Mouse (Mus musculus) forebrain, postnatal 0 days (tissue): Measurements from ENCODE around the gene Ano6. TPM values are rescaled to one million over a fixed set of nuclear protein-coding genes. Genes with fewer than 3 reads are reported as not detected.

Experiments
- ATAC-seq: fragments of 200-750 bp; cut with Nextera tagmentation; 2 replicates; pipeline ENCODE4 v1.8.0; 2017; ENCODE audit warnings: mild to moderate bottlenecking, moderate library complexity
- DNase-seq: peaks from one replicate; pipeline ENCODE4 v3.0.0-alpha.2; 2015
- H3K27ac ChIP-seq: fragments of 300-500 bp; sonication (generic); 2 replicates; pipeline ENCODE4 v1.5.1; 2014; ENCODE audit warnings: low read depth, mild to moderate bottlenecking, antibody characterized with exemption, low read length, moderate library complexity, mixed read lengths
- H3K27me3 ChIP-seq: fragments of 300-500 bp; sonication (generic); 2 replicates; pipeline ENCODE4 v1.6.1; 2014; ENCODE audit warnings: mild to moderate bottlenecking, low read length, mixed read lengths; ENCODE audit not compliant: insufficient read depth
- H3K36me3 ChIP-seq: fragments of 300-500 bp; sonication (generic); 2 replicates; pipeline ENCODE4 v1.6.1; 2014; ENCODE audit warnings: mild to moderate bottlenecking, moderate library complexity; ENCODE audit not compliant: insufficient read depth
- H3K4me1 ChIP-seq: fragments of 300-500 bp; sonication (generic); 2 replicates; pipeline ENCODE4 v1.6.1; 2014; ENCODE audit warnings: antibody characterized with exemption; ENCODE audit not compliant: insufficient read depth
- H3K4me2 ChIP-seq: fragments of 300-500 bp; sonication (generic); 2 replicates; pipeline ENCODE4 v1.6.1; 2014; ENCODE audit warnings: low read depth, mild to moderate bottlenecking, moderate library complexity
- H3K4me3 ChIP-seq: fragments of 300-500 bp; sonication (generic); 2 replicates; pipeline ENCODE4 v1.5.1; 2014; ENCODE audit warnings: low read depth, low read length, mixed read lengths
- H3K9ac ChIP-seq: fragments of 300-500 bp; sonication (generic); 2 replicates; pipeline ENCODE4 v1.6.1; 2014; ENCODE audit warnings: mild to moderate bottlenecking
- H3K9me3 ChIP-seq: fragments of 300-500 bp; sonication (generic); 2 replicates; pipeline ENCODE4 v1.6.1; 2016; ENCODE audit warnings: low read length
- CTCF ChIP-seq: sonication (generic); IDR thresholded peaks from 2 replicates; pipeline ENCODE4 v1.5.1; 2016; ENCODE audit warnings: antibody characterized with exemption, control low read depth, low read depth
- WGBS: fragments of 180-500 bp; shearing (Covaris S2); extraction: QIAGEN DNeasy Blood & Tissue Kit; methylation state at CpG from one replicate; pipeline ENCODE4 v1.1.7; 2014; 5-methylcytosine and 5-hydroxymethylcytosine counted together
- polyA plus RNA-seq: library from polyadenylated mRNA; unstranded; fragments of >200 nt; fragmentation: Nextera tagmentation; extraction: Ambion mirVana; gene quantifications from 2 replicates; pipeline ENCODE4 v1.2.1, GENCODE M21; 2015
- total RNA-seq: library from RNA; depleted of rRNA; stranded (reverse); fragments of >200 nt; gene quantifications from 2 replicates; pipeline ENCODE4 v1.2.3, GENCODE M21; 2014

The Ano6 gene
- total and polyA plus RNA-seq, 2 experiments from 2014 or later, result 17.2 to 32.6 TPM

DNA sequence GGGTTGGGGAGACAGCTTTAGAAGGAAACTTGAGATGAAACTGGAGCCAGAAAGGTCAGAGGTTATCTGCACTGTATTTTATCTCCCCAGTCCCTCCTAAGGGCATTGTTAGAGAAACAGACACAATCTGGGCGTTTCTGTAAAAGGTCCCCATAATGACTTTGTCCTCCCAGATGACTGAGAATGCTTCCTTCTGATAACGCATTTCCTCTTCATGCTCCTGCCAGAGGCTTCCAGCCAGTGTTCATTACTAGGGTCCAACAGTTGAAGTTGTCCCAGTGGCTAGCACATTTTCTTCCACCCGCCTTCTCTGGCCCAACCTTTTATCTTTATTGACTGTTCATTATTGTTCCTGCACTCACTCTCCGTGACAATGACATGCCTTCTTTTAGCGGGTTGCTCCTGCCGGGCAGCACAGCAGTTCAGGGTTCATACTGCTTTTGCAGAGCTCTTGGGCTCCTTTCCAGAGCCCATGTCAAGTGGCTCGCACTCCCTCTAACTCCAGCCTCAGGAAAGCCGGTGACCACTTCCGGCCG lies 90.0 kb downstream of the Ano6 start:
- ATAC-seq (no peak), DNase-seq (no peak)
- Histone ChIP-seq H3K9ac (no peak overlapping the region), H3K4me1 (no peaks in the 10 kb centered on the region), H3K4me2 (no peak overlapping the region), H3K27ac (no peak overlapping the region), H3K27me3 (no peaks in the 10 kb centered on the region), H3K9me3 (no peaks in the 10 kb centered on the region), H3K4me3 (no peak overlapping the region), H3K36me3 (no peaks in the 10 kb centered on the region)
- WGBS, result 50% methylated on average over 10 of the region's 10 CpGs
- TF ChIP-seq CTCF, result no peak

DNA sequence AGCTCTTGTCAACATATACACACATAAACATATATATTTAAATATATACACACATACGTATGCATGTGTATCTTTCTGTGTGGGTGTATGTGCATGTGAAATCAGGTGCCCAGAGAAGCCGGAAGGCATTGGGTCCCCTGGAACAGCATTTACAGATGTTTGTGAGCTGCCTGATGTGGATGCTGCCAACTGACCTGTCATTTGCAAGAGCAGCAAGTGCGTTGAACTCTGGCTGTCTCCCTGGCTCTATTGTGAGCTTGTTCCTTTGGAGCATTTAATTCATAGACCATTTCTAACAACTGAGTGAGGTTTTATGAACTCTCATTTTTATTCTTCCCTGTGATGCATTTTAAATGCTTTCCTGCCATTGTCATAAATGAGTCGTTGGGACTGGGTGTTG lies 91.8 kb downstream of the Ano6 start:
- TF ChIP-seq CTCF, result no peak
- H3K4me1 ChIP-seq, result no peaks in the 10 kb centered on the region
- H3K4me2 ChIP-seq, result no peak overlapping the region
- no peaks in the 10 kb centered on the region for H3K36me3 ChIP-seq
- ATAC-seq (no peak), DNase-seq (no peak)
- H3K9ac ChIP-seq, result no peak overlapping the region
- no peaks in the 10 kb centered on the region for H3K9me3 ChIP-seq
- no peak overlapping the region for H3K27ac ChIP-seq
- H3K4me3 ChIP-seq, result no peak overlapping the region
- 94% methylated on average over 4 of the region's 4 CpGs for WGBS
- no peaks in the 10 kb centered on the region for H3K27me3 ChIP-seq

DNA sequence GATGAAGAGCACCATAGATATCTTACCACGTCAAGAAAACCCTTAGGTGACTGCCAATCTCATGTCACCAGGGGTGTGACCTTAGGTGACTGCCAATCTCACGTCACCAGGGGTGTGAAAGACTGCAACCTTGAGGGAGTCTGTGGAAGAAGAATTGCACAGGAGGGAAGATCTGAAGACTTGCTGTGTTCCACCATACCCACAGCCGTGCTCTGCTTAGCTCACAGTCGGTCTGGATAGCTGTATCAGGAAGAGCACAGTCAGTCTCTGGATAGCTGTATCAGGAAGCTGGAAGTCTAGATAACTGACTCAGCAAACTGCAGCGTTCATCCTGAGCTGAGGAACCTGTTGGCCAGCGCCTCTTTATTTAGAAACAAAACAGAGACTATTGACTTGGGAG lies 92.9 kb downstream of the Ano6 start:
- WGBS, result 83% methylated on average over 6 of the region's 6 CpGs
- no peaks in the 10 kb centered on the region for H3K4me1 ChIP-seq

DNA sequence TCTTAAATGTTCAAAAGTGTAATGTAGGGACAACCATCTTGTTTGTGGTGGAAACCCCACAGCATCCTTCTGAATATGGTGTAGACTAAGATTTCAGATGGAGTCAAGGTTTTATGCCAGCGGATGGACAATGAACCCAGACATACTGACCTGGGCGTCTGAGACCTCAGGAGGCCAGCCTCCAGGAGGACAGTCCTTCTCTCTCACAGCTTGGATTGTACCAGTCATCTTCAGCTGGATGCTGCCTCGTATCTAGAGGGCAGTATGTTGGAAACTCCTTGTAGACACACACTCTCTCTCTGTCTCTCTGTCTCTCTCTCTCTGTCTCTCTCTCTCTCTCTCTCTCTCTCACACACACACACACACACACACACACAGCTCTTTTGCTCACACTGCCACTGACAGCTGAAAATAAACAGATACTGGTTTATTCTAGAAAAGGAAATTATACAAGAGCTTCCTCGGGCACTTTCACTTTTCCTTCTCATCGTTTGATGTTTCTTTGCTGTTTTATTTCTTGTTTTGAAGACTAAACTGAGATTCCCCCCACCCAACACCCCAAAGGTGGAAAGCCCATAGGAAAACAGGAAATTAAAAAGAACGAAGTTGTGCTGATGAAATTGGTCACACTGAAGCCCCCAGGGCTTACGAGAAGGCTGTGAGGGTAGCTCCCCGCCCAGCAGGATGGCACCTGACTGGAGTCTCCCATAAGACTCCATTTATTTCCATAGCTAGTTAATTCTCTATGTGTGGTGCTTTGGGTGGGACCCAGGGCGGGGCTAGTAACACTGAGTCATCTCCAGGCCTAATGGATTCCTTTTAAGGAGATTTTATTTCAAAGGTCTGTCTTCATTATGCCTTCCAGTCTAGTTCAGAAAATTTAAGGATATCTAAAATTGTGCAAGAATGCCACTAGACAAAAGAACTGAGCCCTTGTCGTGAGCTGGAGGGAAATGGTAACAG lies 94.3 kb downstream of the Ano6 start:
- no peak for TF ChIP-seq CTCF
- Histone ChIP-seq H3K4me3 (no peak overlapping the region), H3K27ac (no peak overlapping the region), H3K27me3 (no peaks in the 10 kb centered on the region), H3K4me2 (no peak overlapping the region), H3K9me3 (no peaks in the 10 kb centered on the region; the same call in 1 of the 2 replicates), H3K36me3 (no peaks in the 10 kb centered on the region), H3K9ac (no peak overlapping the region), H3K4me1 (no peaks in the 10 kb centered on the region)
- DNase-seq, result no peak
- WGBS, result 90% methylated on average over 10 of the region's 10 CpGs
- ATAC-seq, result no peak

More for the DNA sequence above, 92.9 kb downstream of the Ano6 start:
- ATAC-seq, result no peak
- TF ChIP-seq CTCF, result no peak
- H3K27ac ChIP-seq, result no peak overlapping the region
- no peaks in the 10 kb centered on the region for H3K9me3 ChIP-seq
- H3K4me2 ChIP-seq, result no peak overlapping the region
- no peak overlapping the region for H3K4me3 ChIP-seq
- no peaks in the 10 kb centered on the region for H3K27me3 ChIP-seq
- H3K36me3 ChIP-seq, result no peaks in the 10 kb centered on the region
- no peak for DNase-seq
- no peak overlapping the region for H3K9ac ChIP-seq

DNA sequence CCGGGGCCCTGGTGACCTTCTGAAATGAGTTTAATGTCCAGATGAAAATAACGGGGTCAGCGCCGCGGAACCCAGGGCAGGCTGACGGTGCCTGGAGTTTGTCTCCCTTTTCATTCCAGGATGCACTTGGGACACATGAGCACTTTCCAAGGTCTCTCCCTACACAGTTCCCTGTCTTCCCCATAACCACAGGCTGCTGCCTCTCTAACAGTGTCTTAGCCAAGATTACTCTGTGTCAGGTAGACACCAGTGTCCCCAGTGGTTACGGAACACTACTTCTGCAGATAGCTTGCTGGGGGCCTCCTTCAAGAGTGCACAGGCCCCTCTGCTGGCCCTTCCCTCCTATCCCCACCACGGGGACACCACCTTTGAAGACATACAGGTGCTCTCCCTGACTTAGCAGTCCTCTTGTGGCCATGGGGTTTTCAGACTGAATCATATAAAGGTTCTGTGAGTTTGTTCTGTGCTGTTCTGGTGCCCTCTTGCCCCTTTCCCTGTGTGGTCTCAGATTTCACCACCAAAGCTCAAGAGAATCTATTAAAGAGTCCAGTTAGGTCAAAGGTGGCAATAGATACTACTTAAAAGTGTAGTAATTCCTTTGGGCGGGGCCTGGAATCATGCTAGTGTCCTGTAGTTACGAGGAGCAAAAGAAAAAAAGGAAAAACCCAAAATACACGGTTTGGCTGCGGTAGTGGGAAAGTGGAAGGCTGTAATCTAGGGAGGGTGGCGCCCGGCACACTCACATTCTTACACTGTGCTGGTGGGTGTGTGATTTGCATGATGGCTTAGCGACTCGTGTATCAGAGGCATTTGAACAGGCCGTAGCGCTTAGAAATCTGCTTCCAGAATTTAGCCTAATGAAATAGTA lies 95.5 kb downstream of the Ano6 start:
- ATAC-seq, result no peak
- H3K9me3 ChIP-seq, result no peaks in the 10 kb centered on the region; the same call in 1 of the 2 replicates
- H3K4me1 ChIP-seq, result no peaks in the 10 kb centered on the region
- H3K4me2 ChIP-seq, result no peak overlapping the region
- H3K4me3 ChIP-seq, result no peak overlapping the region
- DNase-seq, result no peak
- no peak overlapping the region for H3K9ac ChIP-seq
- no peak for TF ChIP-seq CTCF
- no peak overlapping the region for H3K27ac ChIP-seq
- no peaks in the 10 kb centered on the region for H3K36me3 ChIP-seq
- WGBS, result 75% methylated on average over 18 of the region's 18 CpGs
- no peaks in the 10 kb centered on the region for H3K27me3 ChIP-seq

DNA sequence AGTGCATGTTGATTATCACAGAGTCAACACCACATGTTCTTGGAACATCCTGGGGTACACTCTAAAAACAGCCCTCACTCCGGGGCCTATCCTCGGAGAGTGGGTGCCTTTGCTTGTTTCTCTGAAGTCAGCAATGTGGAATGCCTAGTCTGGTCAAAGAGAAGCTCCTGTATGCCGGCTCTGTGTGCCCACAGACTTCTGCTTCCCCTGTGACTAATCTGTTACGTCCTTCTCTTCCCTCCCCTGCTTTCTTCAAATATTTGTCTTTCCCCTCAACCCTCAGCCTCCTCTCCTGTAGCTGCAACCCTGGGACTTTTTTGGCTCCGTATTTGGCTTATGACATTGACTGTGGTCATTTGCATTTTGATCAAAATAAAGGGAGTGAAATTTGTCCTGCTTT lies 96.7 kb downstream of the Ano6 start:
- H3K9me3 ChIP-seq, result no peaks in the 10 kb centered on the region; the same call in 1 of the 2 replicates
- H3K27ac ChIP-seq, result no peak overlapping the region
- no peak for DNase-seq
- 47% methylated on average over 5 of the region's 5 CpGs for WGBS
- no peaks in the 10 kb centered on the region for H3K27me3 ChIP-seq
- no peak overlapping the region for H3K9ac ChIP-seq
- H3K36me3 ChIP-seq, result no peaks in the 10 kb centered on the region
- no peak for ATAC-seq
- no peaks in the 10 kb centered on the region for H3K4me1 ChIP-seq
- TF ChIP-seq CTCF, result no peak
- no peak overlapping the region for H3K4me3 ChIP-seq
- H3K4me2 ChIP-seq, result no peak overlapping the region
